Mouse (Mus musculus) spleen, postnatal 10 days (tissue): ENCODE measurements around the gene Rims3.

Source experiments
- DNase-seq, 2 experiments: peaks; one replicate each; pipeline ENCODE4 v3.0.0; 2021 to 2022; ENCODE audit warnings: low spot score in 2 of 2

Rims3 gene

DNA sequence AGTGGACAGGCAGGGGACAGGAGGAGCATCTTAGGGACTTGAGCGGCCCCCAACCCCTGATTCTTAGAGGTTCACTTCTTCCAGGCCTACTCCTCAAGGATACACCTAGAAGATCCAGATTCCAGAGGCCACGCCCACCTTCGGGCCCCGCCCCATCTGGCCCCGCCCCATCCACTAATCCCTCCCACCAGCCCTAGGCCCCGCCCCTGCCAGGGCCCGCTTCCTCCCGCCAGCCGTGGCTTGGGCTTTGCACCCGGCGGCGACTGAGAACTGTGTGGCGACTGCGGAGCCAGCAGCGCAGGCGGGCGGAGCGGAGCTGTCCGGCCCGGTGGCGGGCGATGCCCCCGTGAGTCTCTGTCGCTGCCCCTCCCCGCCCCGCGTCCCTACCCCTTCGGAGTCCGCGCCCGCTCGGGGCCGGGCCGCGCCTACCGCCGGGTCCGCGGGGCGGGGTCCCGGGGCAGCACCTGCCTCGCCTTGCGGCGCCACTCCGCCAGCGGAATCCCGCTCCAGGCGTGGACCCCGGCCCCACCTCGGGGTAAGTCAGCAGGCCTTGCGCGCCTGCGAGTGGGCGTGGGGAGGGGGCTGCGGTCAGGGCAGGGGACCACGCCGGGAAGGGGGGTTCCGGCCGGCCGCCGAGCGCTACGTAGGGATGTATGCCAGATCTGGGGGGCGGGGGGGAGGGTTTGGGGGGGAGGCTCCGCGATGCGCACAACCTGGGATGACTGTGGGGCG, at the start of gene Rims3:
Gene Rims3, plus strand, starts transcription at position 229 of the 732 bp plus-strand sequence.
- peak; percentile 29 to 71 for DNase-seq

DNA sequence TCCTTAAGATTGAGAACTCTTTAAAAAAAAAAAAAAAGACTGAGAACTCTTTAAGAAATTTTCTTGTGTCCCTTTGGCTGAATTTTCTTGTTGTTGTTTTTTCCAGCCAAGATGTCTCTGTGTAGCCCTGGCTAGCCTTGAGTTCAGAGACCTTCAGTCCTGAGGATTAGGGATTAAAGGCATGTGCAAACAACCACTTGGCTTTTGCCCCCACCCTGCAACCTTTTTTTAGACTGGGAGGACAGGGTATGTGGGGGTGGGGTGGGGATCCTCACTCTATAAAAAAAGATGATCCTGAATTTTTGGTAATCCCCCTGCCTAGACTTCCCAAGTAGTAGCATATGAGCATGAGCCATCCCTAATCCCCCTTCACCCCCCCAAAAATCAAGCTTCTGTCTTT, 48.8 kb upstream of the Rims3 start:
- no peak for DNase-seq

DNA sequence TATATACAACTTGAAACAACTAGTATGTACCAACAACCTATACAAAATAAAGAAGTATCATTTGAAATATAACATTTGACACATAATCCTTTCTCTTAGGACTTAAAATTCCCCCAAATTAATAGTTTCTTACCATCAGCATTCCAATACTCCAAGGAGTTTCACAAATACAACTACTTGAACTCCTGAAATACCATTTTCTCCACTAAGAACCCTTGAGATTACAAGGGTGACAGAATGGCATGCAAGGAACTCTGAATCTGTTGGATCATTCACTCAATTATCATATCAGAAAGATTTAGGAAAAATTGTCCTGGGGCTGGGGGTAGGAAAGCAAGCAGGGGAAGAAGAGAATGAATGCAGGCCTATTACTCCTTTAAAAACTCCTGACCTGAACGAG, 40.9 kb upstream of the Rims3 start:
- no peak for DNase-seq

DNA sequence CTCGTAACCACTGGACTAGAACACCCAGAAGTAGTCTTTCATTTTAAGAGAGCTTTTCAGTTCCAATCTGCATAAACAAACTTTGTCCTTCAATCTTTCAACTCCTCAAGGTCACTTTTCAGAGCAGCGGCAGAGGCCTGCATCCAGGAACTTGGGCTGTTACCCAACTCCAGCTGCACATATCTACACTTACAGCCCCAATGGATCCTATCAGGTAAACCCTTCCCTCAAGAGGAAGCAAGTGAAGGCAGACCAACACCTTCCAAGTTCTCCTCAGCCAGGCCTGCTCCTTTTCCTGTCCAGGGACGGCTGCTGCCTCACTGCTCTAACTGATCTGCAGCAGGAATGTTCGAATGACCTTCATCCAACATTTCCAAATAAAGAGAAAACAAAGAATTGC, 40.4 kb upstream of the Rims3 start:
- DNase-seq: no peak

DNA sequence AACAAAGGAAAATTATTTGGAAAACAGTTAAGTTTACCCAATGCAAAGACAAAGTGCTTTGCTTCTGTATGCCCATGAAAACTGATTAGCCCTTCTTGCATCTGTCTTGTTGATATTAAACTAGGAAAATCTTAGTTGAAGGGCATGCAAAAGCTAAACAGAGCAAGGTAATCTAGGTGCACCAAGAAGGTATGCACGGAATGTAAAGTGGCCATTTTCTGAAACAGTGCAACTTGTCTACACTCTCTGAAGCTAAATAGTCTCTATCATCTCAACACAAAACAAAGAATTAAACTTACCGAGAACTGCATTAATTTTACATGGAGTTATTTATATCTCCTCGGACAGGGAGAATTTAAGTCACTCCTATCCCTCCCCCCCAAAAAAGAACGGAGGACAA, 39.5 kb upstream of the Rims3 start:
- DNase-seq: no peak

DNA sequence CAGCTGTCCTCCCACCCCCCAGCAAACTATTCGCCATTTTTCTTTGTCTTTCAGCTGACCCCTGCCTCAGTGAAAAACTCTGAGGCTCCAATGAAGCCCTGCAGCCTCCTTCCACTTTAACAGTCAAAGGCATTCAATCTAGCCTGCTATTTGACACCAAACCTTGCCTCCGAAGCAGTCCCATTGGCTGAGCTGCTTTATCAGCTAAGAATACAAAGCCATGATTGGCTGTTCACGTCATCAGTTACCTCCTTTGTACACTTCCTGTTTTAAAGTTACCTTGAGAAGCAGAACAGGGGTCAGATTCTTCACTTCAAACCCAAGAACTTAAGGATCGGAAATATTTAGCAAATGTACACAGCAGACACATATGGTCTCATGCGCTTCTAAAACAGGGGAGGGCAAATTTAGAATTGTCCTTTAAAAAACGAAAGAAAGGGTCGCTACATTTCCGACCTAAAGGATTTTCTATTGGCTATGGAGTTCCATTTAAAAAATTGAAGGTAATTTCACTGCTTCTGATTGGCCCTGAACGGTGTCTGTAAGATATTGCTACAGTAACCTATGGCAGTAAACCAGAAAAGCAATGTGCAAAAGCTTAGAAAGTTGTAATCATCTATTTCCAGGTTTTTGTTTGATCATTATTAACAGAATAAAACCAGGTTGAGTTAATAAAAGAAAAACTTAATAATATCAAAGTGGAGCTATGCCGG, 38.8 kb upstream of the Rims3 start:
- peak; percentile 47 to 77 for DNase-seq

DNA sequence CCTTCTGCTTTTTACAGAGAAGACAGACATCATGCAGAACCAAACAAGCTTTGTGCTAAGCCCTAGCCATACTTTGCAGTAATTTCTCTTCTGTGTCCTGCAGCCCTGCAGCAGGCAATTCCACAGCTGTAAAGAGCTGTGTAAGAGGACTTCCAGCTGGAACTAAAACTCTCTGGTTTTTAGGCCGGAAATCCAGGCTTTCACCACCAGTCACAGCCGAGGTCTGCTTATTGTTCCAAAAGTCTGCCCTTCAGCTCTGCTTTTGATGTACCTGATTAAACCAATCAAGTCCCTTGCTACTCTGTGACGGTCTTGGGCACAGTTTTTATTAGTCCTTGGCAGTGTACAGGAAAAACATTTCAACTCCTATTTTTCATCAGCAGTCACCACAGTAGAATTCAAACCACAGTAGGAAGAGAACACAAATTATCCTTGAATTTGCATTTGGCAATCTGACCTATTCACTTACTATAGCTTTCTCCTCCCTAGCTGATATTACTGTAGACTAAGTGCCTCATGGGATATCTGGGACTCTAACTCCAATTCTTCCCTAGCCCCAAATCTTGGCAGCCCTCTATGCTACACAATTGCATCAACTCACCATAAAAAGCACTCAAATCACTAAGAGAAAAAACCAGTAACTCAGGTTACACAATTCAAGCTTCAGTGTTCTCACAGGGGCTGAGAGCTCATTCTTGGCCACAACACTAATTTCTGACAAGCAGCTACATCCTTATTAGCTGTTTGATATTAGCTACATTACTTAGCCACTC, 37.4 kb upstream of the Rims3 start:
- no peak for DNase-seq

DNA sequence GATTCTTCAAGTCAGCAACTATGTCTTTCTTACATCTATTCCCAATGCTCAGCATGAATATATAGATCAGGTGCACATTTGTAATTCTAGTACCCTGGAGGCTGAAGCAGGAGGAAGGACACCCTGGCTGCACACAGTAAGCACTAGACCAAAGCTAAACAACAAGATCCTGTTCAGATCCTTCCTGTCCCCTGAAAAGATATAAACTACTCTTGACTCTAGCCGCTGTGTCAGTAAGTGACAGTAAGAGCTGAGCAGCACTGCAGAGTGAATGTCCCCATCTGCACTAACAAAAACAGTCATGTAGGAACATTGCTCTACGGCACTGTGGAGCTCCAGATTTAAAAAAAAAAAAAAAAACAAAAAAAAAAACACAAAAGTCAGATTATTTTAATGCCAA, 36.7 kb upstream of the Rims3 start:
- DNase-seq: no peak

DNA sequence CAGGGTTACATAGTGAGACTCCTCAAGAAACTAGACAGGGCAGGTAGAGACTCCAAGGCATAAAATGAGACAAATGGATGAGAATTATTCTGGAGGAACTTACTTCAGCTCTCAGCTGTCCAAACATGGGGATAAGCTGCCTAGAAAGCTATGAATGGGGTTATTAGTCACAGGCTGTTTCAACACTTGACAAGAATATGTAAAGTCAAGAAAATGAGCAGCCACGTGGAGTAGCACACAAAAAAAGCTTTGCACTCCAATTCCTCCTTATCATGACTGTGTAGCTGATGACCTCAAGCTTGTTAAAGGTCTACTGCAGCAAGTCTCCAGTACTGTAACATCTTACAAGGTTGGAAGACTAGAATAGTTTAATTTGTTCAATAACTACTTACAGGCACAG, 35.3 kb upstream of the Rims3 start:
- DNase-seq: no peak

DNA sequence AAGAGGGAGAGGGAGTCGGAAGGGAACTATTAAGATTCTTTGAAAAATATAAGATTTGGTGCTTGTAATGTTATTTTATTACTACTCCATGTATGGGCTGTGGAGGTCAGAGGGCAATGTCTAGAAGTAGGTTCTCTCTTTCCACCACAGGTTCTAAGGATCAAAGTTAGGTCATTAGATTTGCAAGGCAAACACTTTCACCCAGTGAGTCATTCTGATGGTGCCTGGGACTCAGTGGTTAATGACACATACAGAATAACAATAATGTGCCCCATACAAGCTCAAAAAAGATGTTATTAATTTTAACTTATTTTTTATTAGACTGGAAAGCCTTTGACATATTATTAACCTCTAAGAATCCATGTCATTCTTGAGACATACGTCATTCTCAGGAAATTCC, 34.7 kb upstream of the Rims3 start:
- no peak for DNase-seq

DNA sequence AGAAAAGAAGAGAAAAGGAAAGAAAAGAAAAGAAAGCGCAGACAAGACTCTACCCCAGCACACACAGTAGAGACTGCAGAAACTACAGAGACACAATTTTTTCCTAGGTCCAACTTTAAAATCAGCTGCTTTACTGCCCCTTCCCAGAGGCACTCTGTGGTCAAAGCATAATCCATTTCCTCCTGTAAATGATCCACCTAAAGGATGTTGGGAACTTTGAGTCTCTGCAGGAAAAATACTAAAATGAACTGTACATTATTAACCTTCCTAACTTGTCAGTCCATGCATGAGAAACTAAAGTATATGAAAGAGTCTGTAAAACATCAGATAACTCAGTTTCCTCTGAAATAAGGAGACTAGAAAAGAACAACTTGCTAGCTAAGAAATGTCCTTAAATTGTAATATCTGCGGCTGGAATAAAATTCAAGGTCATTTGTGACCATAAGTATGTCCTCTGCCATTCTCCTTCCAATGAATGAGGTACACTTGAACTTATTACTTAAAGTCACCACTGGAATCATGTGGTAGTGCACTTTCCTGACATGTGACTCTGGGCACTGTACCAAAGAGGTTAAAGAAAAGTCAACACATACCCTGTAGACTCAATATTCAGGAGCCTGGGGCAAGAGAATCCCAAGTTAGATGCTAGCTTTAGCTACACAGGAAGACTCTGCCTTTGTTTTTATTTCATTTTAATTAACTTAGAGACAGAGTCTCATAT, 32.3 kb upstream of the Rims3 start:
- no peak for DNase-seq

DNA sequence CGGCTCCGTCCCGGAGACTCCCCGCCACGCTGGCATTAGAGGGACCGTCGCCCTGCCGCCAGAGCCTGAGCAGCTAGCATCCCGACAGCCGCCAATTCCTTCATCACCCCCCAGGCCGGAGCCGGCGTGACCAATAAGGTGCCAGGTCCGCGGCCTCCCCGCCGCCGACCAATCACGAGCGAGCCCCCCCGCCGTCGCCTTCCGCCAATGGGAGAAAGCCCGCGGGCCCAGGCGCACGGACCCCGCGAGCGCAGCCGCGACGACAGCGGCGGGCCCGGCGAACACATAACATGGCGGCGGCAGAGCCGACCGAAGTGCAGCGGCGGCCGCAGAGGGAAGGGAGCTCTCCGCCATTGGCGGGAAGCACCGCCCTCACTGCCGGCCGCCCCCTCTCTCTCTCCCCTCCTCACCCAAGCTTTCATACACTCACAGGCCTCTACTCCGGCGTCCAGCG, 29.5 kb upstream of the Rims3 start:
- peak; percentile 93 to 95 for DNase-seq

DNA sequence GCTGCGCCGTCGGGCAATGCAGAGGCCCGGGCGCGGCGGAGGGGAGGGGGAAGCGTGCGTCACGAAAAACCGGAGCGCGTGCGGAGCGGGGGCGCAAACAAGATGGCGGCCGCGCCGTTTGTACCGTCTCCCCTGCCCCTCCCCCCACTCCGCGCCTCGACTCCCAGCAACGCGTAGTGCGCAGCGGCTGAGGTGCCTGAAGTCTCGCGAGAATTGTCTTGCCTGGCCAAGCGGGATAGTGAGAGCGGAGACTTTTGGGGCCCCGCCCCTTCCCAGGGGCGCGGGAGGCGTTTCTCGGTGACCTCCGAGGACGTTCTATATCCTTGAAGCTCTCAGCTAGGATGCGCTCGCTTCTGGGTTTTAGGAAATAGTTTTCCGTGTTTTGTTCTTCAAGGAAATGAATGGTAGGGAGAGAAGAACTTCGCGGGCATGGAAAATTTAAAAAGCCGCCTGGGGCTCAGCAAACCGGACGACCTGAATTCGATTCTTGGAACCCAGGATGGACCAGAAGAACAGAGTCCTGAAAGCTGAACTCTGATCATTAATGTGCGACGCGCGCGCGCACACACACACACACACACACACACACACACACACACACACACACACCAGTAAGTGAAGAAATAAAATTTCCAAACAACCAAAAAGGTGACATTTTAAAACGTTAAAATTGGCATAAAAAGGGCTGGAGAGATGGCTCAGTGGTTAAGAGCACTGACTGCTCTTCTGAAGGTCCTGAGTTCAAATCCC, 28.9 kb upstream of the Rims3 start:
- peak in 1 of 2 experiments; percentile 99 for DNase-seq

DNA sequence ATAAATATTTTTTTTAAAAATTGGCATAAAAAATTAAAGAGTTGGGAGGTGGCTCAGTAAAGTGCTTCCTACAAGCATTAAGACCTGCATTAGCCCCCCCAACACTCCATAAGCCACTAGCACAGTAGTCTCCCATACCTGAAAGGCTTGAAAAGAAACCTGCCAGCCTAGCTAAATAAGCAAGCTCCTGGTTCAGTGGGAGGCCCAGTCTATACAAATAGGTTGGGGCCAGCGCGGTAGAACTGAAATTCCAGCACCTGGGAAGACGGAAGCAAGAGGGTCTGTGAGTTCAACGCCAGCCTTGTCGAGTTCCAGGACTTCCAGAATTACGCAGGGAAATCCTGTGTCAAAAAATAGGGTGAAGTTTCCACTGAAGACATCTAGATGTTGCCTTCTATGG, 28.2 kb upstream of the Rims3 start:
- DNase-seq: no peak

DNA sequence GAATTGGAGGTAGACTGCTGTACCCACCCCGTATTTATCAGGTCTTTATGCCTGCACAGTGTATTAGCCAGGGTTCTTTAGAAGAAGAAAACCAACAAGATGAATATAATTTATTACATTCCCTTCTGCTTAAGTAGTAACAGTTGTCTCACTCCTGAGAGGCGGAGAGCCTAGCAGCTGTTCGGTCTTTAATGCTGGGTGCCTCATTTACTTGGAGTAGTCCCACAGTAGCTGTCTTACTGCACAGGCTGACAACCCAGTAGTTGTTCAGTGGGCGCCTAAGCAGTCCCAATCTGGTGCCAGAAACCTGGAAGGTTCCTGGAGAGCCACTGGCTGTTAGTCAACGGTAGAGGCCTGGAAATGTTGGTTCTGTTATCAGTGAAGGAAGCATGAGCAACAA, 23.8 kb upstream of the Rims3 start:
- DNase-seq: no peak

DNA sequence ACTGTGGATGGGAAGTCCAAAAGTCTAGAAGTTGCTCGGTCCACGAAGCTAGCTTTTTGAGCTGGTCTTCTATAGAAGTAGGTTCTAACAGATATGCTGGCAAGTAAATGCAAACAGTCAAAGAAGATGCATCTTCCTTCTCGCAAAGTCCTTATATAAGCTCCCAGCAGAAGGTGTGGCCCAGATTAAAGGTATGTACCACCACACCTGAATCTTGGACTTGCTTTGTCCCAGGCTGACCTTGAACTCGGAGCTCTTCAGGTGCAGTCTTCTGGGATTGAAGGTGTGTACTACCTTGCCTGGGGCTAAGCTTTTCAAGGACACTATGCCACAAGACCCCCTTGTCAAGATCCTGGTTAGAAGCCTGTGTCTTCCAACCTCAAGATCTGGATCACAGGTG, 23.1 kb upstream of the Rims3 start, which contains the start of gene Nfyc:
Gene Nfyc, minus strand, starts transcription at position 101 of the 400 bp plus-strand sequence.
- no peak for DNase-seq

DNA sequence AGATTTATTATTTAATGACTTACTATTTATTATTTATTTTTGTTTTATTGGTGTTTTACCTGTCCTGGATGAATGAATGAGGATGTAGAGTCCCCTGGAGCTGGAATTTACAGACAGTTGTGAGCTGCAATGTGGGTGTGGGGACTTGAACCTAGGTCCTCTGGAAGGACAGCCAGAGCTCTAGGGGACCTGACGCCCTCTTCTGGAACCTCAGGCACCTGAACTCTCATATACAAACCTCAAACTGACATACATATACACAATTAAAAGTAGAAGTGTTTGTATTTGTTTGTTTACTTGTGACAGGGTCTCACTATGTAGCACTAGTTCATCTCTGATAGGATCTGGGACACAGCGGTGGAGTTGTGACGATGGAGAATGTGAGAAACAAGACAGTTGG, 13.3 kb upstream of the Rims3 start:
- no peak for DNase-seq

DNA sequence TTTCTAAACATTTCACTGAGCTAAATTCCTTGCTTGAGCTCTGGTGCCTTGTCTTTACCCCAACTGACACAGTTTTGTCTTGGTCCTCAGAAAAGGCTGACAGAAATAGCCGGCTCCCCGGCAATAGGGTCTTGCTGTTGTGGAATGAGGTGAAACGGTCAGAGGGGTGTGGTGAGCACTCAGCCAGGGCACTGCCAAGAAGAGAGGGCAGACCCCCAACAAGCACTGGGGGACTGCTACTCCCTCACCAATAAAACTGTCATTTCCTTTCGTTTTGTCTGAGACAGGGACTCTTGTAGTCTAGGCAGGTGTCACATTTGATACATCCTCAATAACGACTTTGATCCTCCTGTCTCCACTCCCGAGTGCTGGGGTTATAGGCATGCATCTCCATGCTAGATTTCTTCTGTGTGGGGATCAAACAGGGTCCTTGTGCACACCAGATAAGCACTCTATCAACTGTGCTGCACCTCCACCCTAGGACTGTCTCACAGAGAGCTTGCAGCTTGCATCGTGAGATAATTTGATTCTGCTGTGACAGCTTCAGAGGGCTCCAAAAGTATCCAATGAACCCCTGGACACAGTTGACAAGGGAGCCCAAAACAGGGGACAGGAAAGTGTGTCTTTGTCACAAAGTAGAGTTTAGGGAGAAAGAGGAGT, 10.1 kb upstream of the Rims3 start:
- DNase-seq: peak in 1 of 2 experiments; percentile 22

DNA sequence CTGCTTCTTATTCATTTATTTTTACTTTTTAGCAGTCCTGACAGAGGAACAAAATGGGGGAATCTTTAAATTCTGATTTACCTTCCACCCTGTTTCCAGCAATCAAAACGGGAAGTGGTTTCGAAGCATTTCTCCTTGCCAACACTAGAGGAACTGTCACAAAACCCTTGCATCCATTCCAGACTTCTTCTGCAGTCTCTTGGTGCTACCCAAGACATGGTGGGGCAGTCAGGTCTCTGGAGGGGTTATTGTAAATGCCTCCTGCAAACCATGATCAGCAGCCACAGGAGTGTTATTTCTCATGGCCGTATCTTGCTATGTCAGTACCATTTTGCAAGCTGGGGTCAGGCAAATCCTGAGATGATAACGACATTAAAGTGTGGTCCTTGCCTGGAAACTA, 9.5 kb upstream of the Rims3 start:
- no peak for DNase-seq

DNA sequence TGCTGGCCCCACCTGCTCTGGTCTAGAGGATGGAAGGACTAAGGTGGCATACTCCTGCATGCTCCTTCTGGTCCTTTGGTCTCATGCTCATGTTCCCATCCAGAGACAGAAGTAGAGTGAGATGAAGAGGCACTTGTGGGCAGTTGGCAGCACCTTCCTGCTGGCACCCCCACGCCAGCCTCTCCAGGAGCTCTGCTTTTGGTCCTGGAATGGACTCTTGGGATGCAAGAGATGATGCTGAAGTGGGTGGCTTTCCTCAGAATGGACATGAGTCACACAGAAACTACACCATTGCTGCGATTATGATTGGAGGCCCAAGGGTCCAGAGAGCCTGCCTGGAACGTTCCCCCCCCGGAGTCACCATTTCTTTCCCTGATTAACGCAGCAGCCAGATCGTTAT, 5.7 kb upstream of the Rims3 start:
- no peak for DNase-seq

DNA sequence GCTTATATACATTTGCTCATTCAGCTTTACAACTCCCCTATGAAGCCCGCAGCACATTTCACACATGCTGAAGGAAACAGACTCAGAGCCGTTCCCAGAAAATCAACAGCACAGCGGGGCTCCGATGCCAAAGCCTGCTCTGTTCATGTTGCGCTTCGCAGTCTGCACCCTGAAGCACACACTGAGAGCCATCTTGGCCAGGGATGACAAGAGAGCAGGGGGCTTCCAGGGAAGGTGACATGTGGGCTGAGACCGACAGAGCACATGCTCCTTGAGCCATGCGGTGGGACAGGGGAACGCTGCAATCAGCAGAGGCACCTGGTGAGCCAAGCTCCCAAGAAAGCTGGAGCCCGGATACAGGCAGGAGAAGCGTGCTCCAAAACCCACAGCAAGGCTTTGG, 5.2 kb upstream of the Rims3 start:
- no peak for DNase-seq
